In genomic region chr8:82361061-82361460, GRCm38 (mm10) we compare ENCODE assay signal across 27 mouse cellular contexts. TPM values are rescaled to one million over a fixed set of nuclear protein-coding genes. Genes with fewer than 3 reads are reported as not detected.
DNase-seq lines count a peak whose midpoint lies in the region; ATAC-seq and TF ChIP-seq lines count a peak whose summit lies in the region.
"Had no signal": no experiment of that assay in that cellular context is flagged by ENCODE, and none has a peak within 500 bp of the region (broad histone marks: within the 10 kb centered on the region; RNA-seq: fewer than 3 reads in every experiment).

No protein-coding gene starts in this region.

- no peak for TF ChIP-seq POLR2A in kidney, adult 2 months (IDR thresholded peaks at IDR 0.05; ENCODE audit: low read depth, low read length)

- peak; percentile 36 for DNase-seq in kidney, adult 2 months
- no peak for DNase-seq in kidney, adult 9 months
- DNase-seq in left cerebral cortex, postnatal 4 days, result no peak
- DNase-seq in kidney, postnatal 4 days, result no peak
- DNase-seq in testis, postnatal 14 days (ENCODE audit: low spot score), result no peak
- DNase-seq: adrenal gland, adult 8-10 months; adrenal gland, postnatal 14 days; adrenal gland, postnatal 36 days; cerebellum, adult 11-12 months; cerebellum, adult 2 months; cerebellum, adult 9-10 months; cerebellum, postnatal 10 days; cerebellum, postnatal 25 days; embryo, embryonic 11 days had no signal

- intact Hi-C loops in left cerebral cortex, postnatal 4 days (cut with DNase I), result no loop called here

- H3K4me1 ChIP-seq in kidney, adult 2 months (ENCODE audit: control insufficient read depth, insufficient read depth, low read length), result 0 out of 2 replicates have a peak, but pooled peaks cover 7% of the 10 kb centered on the region
- peaks cover 34% of the 10 kb centered on the region for H3K4me1 ChIP-seq in megakaryocyte, embryonic 14.5 days
- H3K4me1 ChIP-seq: embryonic facial prominence, embryonic 13.5 days; embryonic facial prominence, embryonic 15.5 days; forebrain, embryonic 10.5 days; forebrain, embryonic 12.5 days had no signal

- no peaks in the 10 kb centered on the region for H3K27me3 ChIP-seq in kidney, adult 2 months (replicated peaks; ENCODE audit: control insufficient read depth, insufficient read depth, low read length)
- H3K27me3 ChIP-seq in megakaryocyte, embryonic 14.5 days (replicated peaks), result no peaks in the 10 kb centered on the region
- H3K27me3 ChIP-seq: embryonic facial prominence, embryonic 13.5 days; embryonic facial prominence, embryonic 15.5 days; forebrain, embryonic 12.5 days; Patski had no signal

- WGBS in kidney, adult 2 months, result 55% methylated on average over 1 of the region's 1 CpGs

- no peaks in the 10 kb centered on the region for H3K9me3 ChIP-seq in megakaryocyte, embryonic 14.5 days
- H3K9me3 ChIP-seq: embryonic facial prominence, embryonic 13.5 days; embryonic facial prominence, embryonic 15.5 days; forebrain, embryonic 10.5 days; forebrain, embryonic 12.5 days had no signal

- H3K27ac ChIP-seq in kidney, adult 2 months (ENCODE audit: insufficient read depth, low read depth, low read length), result no peak overlapping the region
- H3K27ac ChIP-seq: embryonic facial prominence, embryonic 13.5 days; embryonic facial prominence, embryonic 15.5 days; forebrain, embryonic 10.5 days; forebrain, embryonic 12.5 days had no signal

- peak; percentile 60 for ATAC-seq in common myeloid progenitor, adult 5-6 weeks (replicated peaks; ENCODE audit: low read depth, poor library complexity, severe bottlenecking)
- ATAC-seq in megakaryocyte-erythroid progenitor cell, adult 5-6 weeks (replicated peaks; ENCODE audit: low FRiP score, low TSS enrichment, poor library complexity, severe bottlenecking), result 0 out of 2 replicates have a peak, but pooled peaks have one; percentile 63
- ATAC-seq: activated CD4-positive, CD25-positive, alpha-beta regulatory T cell, adult 4 months; forebrain, embryonic 14.5 days; forebrain, embryonic 16.5 days; Patski had no signal

- H3K36me3 ChIP-seq in kidney, adult 2 months (ENCODE audit: control insufficient read depth, insufficient read depth, low read length), result no peaks in the 10 kb centered on the region
- H3K36me3 ChIP-seq in megakaryocyte, embryonic 14.5 days (replicated peaks; ENCODE audit: low read length), result peaks cover 14% of the 10 kb centered on the region
- H3K36me3 ChIP-seq: embryonic facial prominence, embryonic 13.5 days; embryonic facial prominence, embryonic 15.5 days; forebrain, embryonic 10.5 days; forebrain, embryonic 12.5 days had no signal

- TF ChIP-seq CTCF in kidney, adult 2 months (conservative IDR thresholded peaks at IDR 0.05; ENCODE audit: insufficient read depth, insufficient read length, low read depth, low read length), result no peak

- no peak overlapping the region for H3K4me3 ChIP-seq in kidney, adult 2 months (ENCODE audit: insufficient read depth, low read depth, low read length)
- peak overlapping the region; percentile 29 for H3K4me3 ChIP-seq in megakaryocyte, embryonic 14.5 days (replicated peaks)
- H3K4me3 ChIP-seq: embryonic facial prominence, embryonic 13.5 days; embryonic facial prominence, embryonic 15.5 days; erythroblast, embryonic 14.5 days; forebrain, embryonic 10.5 days; forebrain, embryonic 12.5 days had no signal

RNA-seq across cellular contexts. Expression of gene Il15, which starts 42.0 kb away (rescaled TPM):
- polyA plus RNA-seq in kidney, adult 2 months (2012; rRNA removed), result 15.7 and 17.6 TPM in 2 replicates
- 19.2 and 19.7 TPM in 2 replicates for total RNA-seq in common myeloid progenitor, adult 5-6 weeks (2017)
- 2.9 TPM in 1 of 2 replicates, not detected in the other for polyA plus RNA-seq in megakaryocyte, embryonic 14.5 days (2012; ENCODE audit: insufficient read depth, low replicate concordance)
- total RNA-seq in megakaryocyte-erythroid progenitor cell, adult 5-6 weeks (2014; fragmentation: Nextera tagmentation), result 0.96 TPM in 1 of 2 replicates, not detected in the other
- 0.38 and 7.1 TPM in 2 replicates for total RNA-seq in megakaryocyte-erythroid progenitor cell, adult 5-6 weeks (2017)
- total RNA-seq in left cerebral cortex, postnatal 4 days (2021), result 1 to 10 TPM in 1 of 2 experiments, not detected in 1; 1.3 TPM
- polyA plus RNA-seq: C2C12; erythroblast, embryonic 14.5 days had no signal
